Mouse (Mus musculus): ENCODE data around the gene Dcpp1. TPM values are rescaled to one million over a fixed set of nuclear protein-coding genes. Genes with fewer than 3 reads are reported as not detected.

The Dcpp1 gene
- polyA plus RNA-seq, 1 experiment from 2014 or later, result not detected

Other genes starting within 250 kb of the Dcpp1 start
- gene Mmp25, start 235.6 kb upstream of the Dcpp1 start, polyA plus RNA-seq (2015; fragmentation: Nextera tagmentation; extraction: Ambion mirVana), result 1.2 and 1.7 TPM in 2 replicates
- gene Bicdl2, start 220.4 kb upstream of the Dcpp1 start, polyA plus RNA-seq (2015; fragmentation: Nextera tagmentation; extraction: Ambion mirVana), result 0.10 TPM in 1 of 2 replicates, not detected in the other
- gene Hcfc1r1, start 207.3 kb upstream of the Dcpp1 start, polyA plus RNA-seq (2015; fragmentation: Nextera tagmentation; extraction: Ambion mirVana), result 108 and 109 TPM in 2 replicates
- gene Thoc6, start 207.0 kb upstream of the Dcpp1 start, polyA plus RNA-seq (2015; fragmentation: Nextera tagmentation; extraction: Ambion mirVana), result 47.2 and 50.2 TPM in 2 replicates
- gene Tnfrsf12a, start 203.4 kb upstream of the Dcpp1 start, polyA plus RNA-seq (2015; fragmentation: Nextera tagmentation; extraction: Ambion mirVana), result 2.7 and 3.4 TPM in 2 replicates
- gene Cldn6, start 201.6 kb upstream of the Dcpp1 start, polyA plus RNA-seq (2015; fragmentation: Nextera tagmentation; extraction: Ambion mirVana), result 0.61 and 0.85 TPM in 2 replicates
- gene Cldn9, start 196.8 kb upstream of the Dcpp1 start, polyA plus RNA-seq (2015; fragmentation: Nextera tagmentation; extraction: Ambion mirVana), result 1.4 and 2.5 TPM in 2 replicates
- 0.06 and 0.27 TPM in 2 replicates for gene 1520401A03Rik, start 158.1 kb upstream of the Dcpp1 start, polyA plus RNA-seq (2015; fragmentation: Nextera tagmentation; extraction: Ambion mirVana)
- 18.0 and 18.8 TPM in 2 replicates for gene Pkmyt1, start 154.5 kb upstream of the Dcpp1 start, polyA plus RNA-seq (2015; fragmentation: Nextera tagmentation; extraction: Ambion mirVana)
- 54.3 and 58.2 TPM in 2 replicates for gene Paqr4, start 140.0 kb upstream of the Dcpp1 start, polyA plus RNA-seq (2015; fragmentation: Nextera tagmentation; extraction: Ambion mirVana)
- gene Kremen2, start 135.0 kb upstream of the Dcpp1 start, polyA plus RNA-seq (2015; fragmentation: Nextera tagmentation; extraction: Ambion mirVana), result 0.55 and 0.83 TPM in 2 replicates
- gene Flywch1, start 109.3 kb upstream of the Dcpp1 start, polyA plus RNA-seq (2015; fragmentation: Nextera tagmentation; extraction: Ambion mirVana), result 224 and 228 TPM in 2 replicates
- 68.1 and 79.0 TPM in 2 replicates for gene Flywch2, start 94.8 kb upstream of the Dcpp1 start, polyA plus RNA-seq (2015; fragmentation: Nextera tagmentation; extraction: Ambion mirVana)
- gene Srrm2, start 90.3 kb upstream of the Dcpp1 start, polyA plus RNA-seq (2015; fragmentation: Nextera tagmentation; extraction: Ambion mirVana), result 583 TPM in 2 replicates
- gene Elob, start 51.7 kb upstream of the Dcpp1 start, polyA plus RNA-seq (2015; fragmentation: Nextera tagmentation; extraction: Ambion mirVana), result 1,330 and 1,360 TPM in 2 replicates
- gene Prss33, start 44.8 kb upstream of the Dcpp1 start, polyA plus RNA-seq (2015; fragmentation: Nextera tagmentation; extraction: Ambion mirVana), result 0.30 TPM in 2 replicates
- not detected in 2 replicates for gene Prss32, start 37.0 kb upstream of the Dcpp1 start, polyA plus RNA-seq (2015; fragmentation: Nextera tagmentation; extraction: Ambion mirVana)
- gene Prss41, start 36.7 kb upstream of the Dcpp1 start, polyA plus RNA-seq (2015; fragmentation: Nextera tagmentation; extraction: Ambion mirVana), result 0.86 and 0.98 TPM in 2 replicates
- not detected in 2 replicates for gene Prss21, start 12.8 kb upstream of the Dcpp1 start, polyA plus RNA-seq (2015; fragmentation: Nextera tagmentation; extraction: Ambion mirVana)
- gene Dcpp2, start within 50 bp of the Dcpp1 start, polyA plus RNA-seq (2015; fragmentation: Nextera tagmentation; extraction: Ambion mirVana), result not detected in 2 replicates
- not detected in 2 replicates for gene Dcpp3, start 36.6 kb downstream of the Dcpp1 start, polyA plus RNA-seq (2015; fragmentation: Nextera tagmentation; extraction: Ambion mirVana)
- not detected in 2 replicates for gene Sbp, start 60.8 kb downstream of the Dcpp1 start, polyA plus RNA-seq (2015; fragmentation: Nextera tagmentation; extraction: Ambion mirVana)
- not detected in 2 replicates for gene Sbpl, start 74.4 kb downstream of the Dcpp1 start, polyA plus RNA-seq (2015; fragmentation: Nextera tagmentation; extraction: Ambion mirVana)
- not detected in 2 replicates for gene Prss30, start 99.7 kb downstream of the Dcpp1 start, polyA plus RNA-seq (2015; fragmentation: Nextera tagmentation; extraction: Ambion mirVana)
- gene Prss22, start 117.2 kb downstream of the Dcpp1 start, polyA plus RNA-seq (2015; fragmentation: Nextera tagmentation; extraction: Ambion mirVana), result not detected in 2 replicates
- gene Prss27, start 157.3 kb downstream of the Dcpp1 start, polyA plus RNA-seq (2015; fragmentation: Nextera tagmentation; extraction: Ambion mirVana), result 0.26 and 0.48 TPM in 2 replicates
- 82.3 and 85.7 TPM in 2 replicates for gene Kctd5, start 192.6 kb downstream of the Dcpp1 start, polyA plus RNA-seq (2015; fragmentation: Nextera tagmentation; extraction: Ambion mirVana)